Mouse (Mus musculus) frontal cortex, adult 2 months (tissue): ENCODE data around the gene Vmn1r17. TPM values are rescaled to one million over a fixed set of nuclear protein-coding genes. Genes with fewer than 3 reads are reported as not detected.
"Not testable (repeated sequence)": the region's sequence is repeated elsewhere in the genome, so short reads cannot be mapped to it uniquely, and the experiment has no call there.

ENCODE experiments used
- DNase-seq, 2 experiments: peaks; one replicate each; pipeline ENCODE4 v3.0.0; 2022; ENCODE audit warnings: low spot score in 1 of 2; ENCODE audit errors: extremely low spot score in 1 of 2
- polyA plus RNA-seq: library from polyadenylated mRNA; depleted of rRNA; stranded (reverse); fragments of >200 nt; gene quantifications from 2 replicates; pipeline ENCODE4 v1.2.3, GENCODE M21; 2012; rRNA removed

Vmn1r17 gene
- not detected in 2 replicates for polyA plus RNA-seq

GRCm38 (mm10) chr6:57363627-57364026 is at the start of gene Vmn1r17:
Gene Vmn1r17 (minus strand): TSS chr6:57363727.
- DNase-seq: no peak

- not testable (repeated sequence) for DNase-seq
These were observed 40.0 kb upstream of the Vmn1r17 start, which contains the start of gene Vmn1r19 for GRCm38 (mm10) chr6:57403480-57403879. Gene Vmn1r19 (plus strand): TSS chr6:57403780.

GRCm38 (mm10) chr6:57395683-57396082 is 32.2 kb upstream of the Vmn1r17 start, which contains the start of gene Vmn1r18:
Gene Vmn1r18 (minus strand): TSS chr6:57395783.
- DNase-seq: no peak

GRCm38 (mm10) chr6:57367496-57367895 is 4.0 kb upstream of the Vmn1r17 start:
- DNase-seq: no peak

GRCm38 (mm10) chr6:57365866-57366265 is 2.3 kb upstream of the Vmn1r17 start:
- DNase-seq: not testable (repeated sequence)

- peak in 1 of 2 experiments; percentile 21 for DNase-seq
These were observed 6.7 kb downstream of the Vmn1r17 start for GRCm38 (mm10) chr6:57356864-57357263.

- DNase-seq: no peak
These were observed 34.1 kb downstream of the Vmn1r17 start, which contains the start of gene Vmn1r16 for GRCm38 (mm10) chr6:57329394-57329793. Gene Vmn1r16 (minus strand): TSS chr6:57329494.

- no peak for DNase-seq
These were observed 37.4 kb downstream of the Vmn1r17 start for GRCm38 (mm10) chr6:57326176-57326575.

Other genes starting within 250 kb of the Vmn1r17 start
- gene Vmn1r11, start 230.3 kb downstream of the Vmn1r17 start, polyA plus RNA-seq: not detected in 2 replicates
- gene Vmn1r12, start 206.8 kb downstream of the Vmn1r17 start, polyA plus RNA-seq: not detected in 2 replicates
- not detected in 2 replicates for gene Vmn1r13, start 160.4 kb downstream of the Vmn1r17 start, polyA plus RNA-seq
- gene Vmn1r14, start 132.0 kb downstream of the Vmn1r17 start, polyA plus RNA-seq: not detected in 2 replicates
- gene Vmn1r15, start 105.8 kb downstream of the Vmn1r17 start, polyA plus RNA-seq: not detected in 2 replicates
- gene Vmn1r16, start 34.2 kb downstream of the Vmn1r17 start, polyA plus RNA-seq: not detected in 2 replicates
- gene Vmn1r18, start 32.1 kb upstream of the Vmn1r17 start, polyA plus RNA-seq: not detected in 2 replicates
- not detected in 2 replicates for gene Vmn1r19, start 40.1 kb upstream of the Vmn1r17 start, polyA plus RNA-seq
- gene Vmn1r20, start 65.2 kb upstream of the Vmn1r17 start, polyA plus RNA-seq: not detected in 2 replicates
- 32.9 and 35.2 TPM in 2 replicates for gene Ppm1k, start 171.7 kb upstream of the Vmn1r17 start, polyA plus RNA-seq
- 6.8 and 8.1 TPM in 2 replicates for gene Herc6, start 217.3 kb upstream of the Vmn1r17 start, polyA plus RNA-seq